ENCODE assay signal across 23 mouse cellular contexts in the genomic region with DNA sequence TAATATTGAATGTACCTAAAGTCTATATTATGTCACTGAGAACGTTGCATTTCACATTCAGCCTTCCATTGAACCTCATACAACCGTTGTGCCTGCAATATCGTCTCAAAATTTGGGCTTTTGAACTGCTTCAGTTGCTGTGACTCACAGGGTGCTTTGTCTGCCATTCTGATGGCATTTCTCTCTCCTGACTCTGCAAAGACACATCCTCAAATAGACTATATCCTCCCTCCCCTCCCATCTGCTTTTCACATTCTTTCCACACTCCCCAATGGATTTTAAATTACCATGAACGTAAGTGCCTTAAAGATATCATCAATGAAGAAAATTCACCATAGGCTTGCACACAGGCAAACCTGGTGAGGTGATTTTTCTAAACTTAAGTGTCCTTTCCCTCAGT.
DNase-seq lines count a peak whose midpoint lies in the region; ATAC-seq lines count a peak whose summit lies in the region.
"Had no signal": no experiment of that assay in that cellular context is flagged by ENCODE, and none has a peak within 500 bp of the region (broad histone marks: within the 10 kb centered on the region; RNA-seq: fewer than 3 reads in every experiment).

No protein-coding gene starts in this region.

- ATAC-seq in frontal cortex, adult (ENCODE audit: low TSS enrichment), result peak; percentile 84
- no peak for ATAC-seq in inflammation-experienced regulatory T-cells, adult 6 months
- ATAC-seq: activated CD4-positive, CD25-positive, alpha-beta regulatory T cell, adult 4 months; CD4-positive, CD25-positive, alpha-beta regulatory T cell, adult 4 months; forebrain, embryonic 14.5 days; Patski had no signal

- DNase-seq in frontal cortex, postnatal 25 days (ENCODE audit: low spot score in 2 of 2), result no peak
- peak; percentile 7 to 26 for DNase-seq in frontal cortex, postnatal 36 days (ENCODE audit: low spot score in 2 of 2)
- no peak for DNase-seq in frontal cortex, postnatal 14 days (ENCODE audit: low spot score in 2 of 2)
- DNase-seq in right cerebral cortex, adult 18-20 months, result peak; percentile 17
- DNase-seq in right cerebral cortex, postnatal 4 days, result no peak
- peak; percentile 75 for DNase-seq in brain, adult 2 months (ENCODE audit: low read depth, low spot score)
- DNase-seq: adrenal gland, adult 8-10 months; adrenal gland, postnatal 14 days; adrenal gland, postnatal 36 days; B cell, adult 2 months; cerebellum, adult 11 months; cerebellum, adult 18-20 months; cerebellum, adult 8-10 months; cerebellum, adult 9-11 months; cerebellum, postnatal 14 days; cerebellum, postnatal 36 days; embryo, embryonic 11 days had no signal

Comparison
In these comparisons a context has a peak if more than half of its experiments do, and no peak if none do; other contexts are left out.
1. DNase-seq: peak in frontal cortex, postnatal 36 days (2 of 2), right cerebral cortex, adult 18-20 months (single experiment) and brain, adult 2 months (single experiment); none in frontal cortex, postnatal 25 days (0 of 2), frontal cortex, postnatal 14 days (0 of 2) and right cerebral cortex, postnatal 4 days (single experiment).